Mouse (Mus musculus): ENCODE data around the gene Bcas3. TPM values are rescaled to one million over a fixed set of nuclear protein-coding genes. Genes with fewer than 3 reads are reported as not detected.

Gene Bcas3
- polyA plus RNA-seq, 1 experiment from 2014 or later = 13.6 TPM

DNA sequence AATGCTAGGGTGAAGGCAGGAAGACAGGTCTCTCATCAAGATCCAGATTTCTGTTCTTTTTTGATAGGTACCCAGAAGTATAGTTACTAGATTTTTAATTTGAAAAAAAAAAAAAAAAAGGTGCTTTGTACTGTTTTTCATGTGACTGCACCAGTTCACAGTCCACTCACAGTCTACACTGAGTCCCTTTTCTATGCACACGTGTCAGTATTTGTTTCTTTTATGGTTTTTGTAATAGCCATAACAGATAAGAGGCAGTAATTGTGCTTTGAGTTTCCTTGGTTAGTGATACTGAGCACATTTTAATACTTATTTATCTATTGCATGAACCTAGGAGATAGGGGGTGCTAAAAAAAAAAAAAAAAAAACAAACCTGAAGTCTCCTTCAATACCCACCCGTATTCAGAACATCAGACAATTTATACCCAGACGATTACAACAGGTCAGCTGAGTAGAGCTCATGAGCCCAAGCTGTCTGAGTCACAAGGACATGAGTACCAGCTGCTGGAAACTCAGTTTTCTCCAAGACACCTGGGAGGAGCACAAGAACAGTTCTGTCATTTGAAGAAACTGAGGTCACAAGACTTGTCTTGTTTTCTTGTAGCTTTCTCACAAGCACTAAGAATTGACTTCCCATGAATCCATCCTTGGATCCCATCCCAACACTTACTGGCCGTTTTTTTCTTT, 351.2 kb downstream of the Bcas3 start:
- Histone ChIP-seq H3K4me2 (ENCODE audit: low read depth, low read length) (no peak overlapping the region), H3K27me3 (ENCODE audit: insufficient read depth, low read length) (no peaks in the 10 kb centered on the region), H3K9ac (replicated peaks) (no peak overlapping the region), H3K9me3 (ENCODE audit: low read length) (no peaks in the 10 kb centered on the region), H3K27ac (ENCODE audit: low read depth) (no peak overlapping the region), H3K4me3 (ENCODE audit: low read depth, low read length) (no peak overlapping the region), H3K36me3 (replicated peaks; ENCODE audit: insufficient read depth, low read length) (no peaks in the 10 kb centered on the region), H3K4me1 (ENCODE audit: insufficient read depth) (no peaks in the 10 kb centered on the region)
- ATAC-seq (no peak), DNase-seq (no peak)
- 69% methylated on average over 4 of the region's 4 CpGs for WGBS (ENCODE audit: insufficient replicate concordance)
- TF ChIP-seq EP300 (IDR thresholded peaks at IDR 0.05; ENCODE audit: low read depth) (no peak), CTCF (IDR thresholded peaks at IDR 0.05; ENCODE audit: low read depth) (no peak)

- WGBS (ENCODE audit: insufficient replicate concordance) = 32% methylated on average over 1 of the region's 1 CpGs
- DNase-seq = peak; percentile 15
- TF ChIP-seq CTCF (IDR thresholded peaks at IDR 0.05; ENCODE audit: low read depth) (peak; percentile 59), EP300 (IDR thresholded peaks at IDR 0.05; ENCODE audit: low read depth) (no peak)
Measured at GRCm38 (mm10) chr11:85706630-85707029, 353.7 kb downstream of the Bcas3 start.

DNA sequence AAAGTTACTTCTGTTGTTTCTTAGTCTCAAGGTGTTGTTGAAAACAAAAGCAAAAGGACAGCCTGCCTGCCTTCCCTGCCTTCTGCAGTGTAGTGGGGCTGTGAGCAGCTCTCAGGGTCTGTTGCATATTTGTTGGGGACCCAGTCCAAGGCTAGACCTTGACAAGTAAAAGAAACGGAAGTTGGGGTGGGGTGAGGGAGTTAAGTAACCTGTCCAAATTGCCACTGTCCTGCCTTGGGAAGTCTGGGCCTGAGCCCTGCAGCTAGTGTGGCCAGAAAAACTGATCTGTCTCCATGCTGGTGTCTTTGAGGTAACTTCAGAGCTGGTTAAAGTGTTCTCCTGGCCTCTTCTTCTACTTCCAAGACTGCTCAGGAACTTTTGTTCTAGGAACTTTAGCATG, 354.5 kb downstream of the Bcas3 start:
- no peak overlapping the region for H3K9ac ChIP-seq (replicated peaks)
- H3K27ac ChIP-seq (ENCODE audit: low read depth) = no peak overlapping the region
- DNase-seq (peak; percentile 7), ATAC-seq (no peak)
- TF ChIP-seq CTCF (IDR thresholded peaks at IDR 0.05; ENCODE audit: low read depth) = no peak
- TF ChIP-seq EP300 (IDR thresholded peaks at IDR 0.05; ENCODE audit: low read depth) = no peak
- no peaks in the 10 kb centered on the region; the same call in 1 of the 2 replicates for H3K4me1 ChIP-seq (ENCODE audit: insufficient read depth)
- H3K4me2 ChIP-seq (ENCODE audit: low read depth, low read length) = no peak overlapping the region
- H3K36me3 ChIP-seq (replicated peaks; ENCODE audit: insufficient read depth, low read length) = no peaks in the 10 kb centered on the region
- H3K4me3 ChIP-seq (ENCODE audit: low read depth, low read length) = no peak overlapping the region
- no peaks in the 10 kb centered on the region for H3K9me3 ChIP-seq (ENCODE audit: low read length)
- 60% methylated on average over 1 of the region's 1 CpGs for WGBS (ENCODE audit: insufficient replicate concordance)
- no peaks in the 10 kb centered on the region for H3K27me3 ChIP-seq (ENCODE audit: insufficient read depth, low read length)

More at GRCm38 (mm10) chr11:85706630-85707029, 353.7 kb downstream of the Bcas3 start:
- no peak overlapping the region for H3K4me3 ChIP-seq (ENCODE audit: low read depth, low read length)
- no peak overlapping the region for H3K9ac ChIP-seq (replicated peaks)
- ATAC-seq = no peak
- no peaks in the 10 kb centered on the region for H3K27me3 ChIP-seq (ENCODE audit: insufficient read depth, low read length)
- no peaks in the 10 kb centered on the region for H3K36me3 ChIP-seq (replicated peaks; ENCODE audit: insufficient read depth, low read length)
- H3K9me3 ChIP-seq (ENCODE audit: low read length) = no peaks in the 10 kb centered on the region
- no peaks in the 10 kb centered on the region for H3K4me1 ChIP-seq (ENCODE audit: insufficient read depth)
- no peak overlapping the region for H3K27ac ChIP-seq (ENCODE audit: low read depth)
- H3K4me2 ChIP-seq (ENCODE audit: low read depth, low read length) = no peak overlapping the region

DNA sequence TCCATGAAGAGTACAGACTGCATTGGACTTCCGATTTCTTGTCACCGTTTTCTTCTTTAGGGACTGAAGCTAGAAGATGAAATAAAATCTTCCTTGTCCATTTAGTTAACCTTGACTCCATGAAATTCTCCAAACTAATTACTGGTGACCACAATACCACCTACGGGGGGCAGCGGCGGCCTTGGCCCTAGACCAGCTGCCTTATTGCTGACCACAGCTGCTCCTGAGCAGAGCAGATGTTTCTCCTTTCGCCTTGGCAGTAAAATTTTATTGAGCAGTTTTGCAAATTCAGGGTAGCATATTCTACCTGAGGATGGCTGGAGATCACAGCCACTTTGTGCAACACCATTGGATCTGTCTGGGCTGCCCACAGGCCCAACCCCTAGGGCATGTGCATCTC, 356.2 kb downstream of the Bcas3 start:
- no peak for DNase-seq
- Histone ChIP-seq H3K27ac (ENCODE audit: low read depth) (no peak overlapping the region), H3K27me3 (ENCODE audit: insufficient read depth, low read length) (no peaks in the 10 kb centered on the region), H3K9me3 (ENCODE audit: low read length) (no peaks in the 10 kb centered on the region), H3K4me1 (ENCODE audit: insufficient read depth) (peaks cover 4% of the 10 kb centered on the region; the same call in 1 of the 2 replicates), H3K9ac (replicated peaks) (no peak overlapping the region), H3K4me2 (ENCODE audit: low read depth, low read length) (no peak overlapping the region), H3K4me3 (ENCODE audit: low read depth, low read length) (no peak overlapping the region), H3K36me3 (replicated peaks; ENCODE audit: insufficient read depth, low read length) (no peaks in the 10 kb centered on the region)
- no peak for TF ChIP-seq CTCF (IDR thresholded peaks at IDR 0.05; ENCODE audit: low read depth)
- TF ChIP-seq EP300 (IDR thresholded peaks at IDR 0.05; ENCODE audit: low read depth) = no peak
- no peak for ATAC-seq
- 77% methylated on average over 6 of the region's 6 CpGs for WGBS (ENCODE audit: insufficient replicate concordance)

- no peak overlapping the region for H3K27ac ChIP-seq (ENCODE audit: low read depth)
- H3K4me1 ChIP-seq (ENCODE audit: insufficient read depth) = peaks cover 4% of the 10 kb centered on the region; the same call in 1 of the 2 replicates
- H3K36me3 ChIP-seq (replicated peaks; ENCODE audit: insufficient read depth, low read length) = no peaks in the 10 kb centered on the region
- no peaks in the 10 kb centered on the region for H3K27me3 ChIP-seq (ENCODE audit: insufficient read depth, low read length)
- DNase-seq (no peak), ATAC-seq (no peak)
- no peak overlapping the region for H3K9ac ChIP-seq (replicated peaks)
- H3K4me3 ChIP-seq (ENCODE audit: low read depth, low read length) = no peak overlapping the region
- WGBS (ENCODE audit: insufficient replicate concordance) = 61% methylated on average over 7 of the region's 7 CpGs
- no peak for TF ChIP-seq CTCF (IDR thresholded peaks at IDR 0.05; ENCODE audit: low read depth)
- no peak for TF ChIP-seq EP300 (IDR thresholded peaks at IDR 0.05; ENCODE audit: low read depth)
- no peak overlapping the region for H3K4me2 ChIP-seq (ENCODE audit: low read depth, low read length)
- H3K9me3 ChIP-seq (ENCODE audit: low read length) = no peaks in the 10 kb centered on the region
Measured at GRCm38 (mm10) chr11:85710155-85710554, 357.2 kb downstream of the Bcas3 start.

- DNase-seq = no peak
Measured at GRCm38 (mm10) chr11:85712026-85712804, 359.2 kb downstream of the Bcas3 start.

More at GRCm38 (mm10) chr11:85712026-85712804, 359.2 kb downstream of the Bcas3 start:
- Histone ChIP-seq H3K36me3 (replicated peaks; ENCODE audit: insufficient read depth, low read length) (no peaks in the 10 kb centered on the region), H3K27ac (ENCODE audit: low read depth) (0 out of 2 replicates have a peak overlapping the region, but pooled peaks have one; percentile 63), H3K4me1 (ENCODE audit: insufficient read depth) (peaks cover 4% of the 10 kb centered on the region; the same call in 1 of the 2 replicates), H3K9me3 (ENCODE audit: low read length) (no peaks in the 10 kb centered on the region), H3K4me3 (ENCODE audit: low read depth, low read length) (no peak overlapping the region), H3K4me2 (ENCODE audit: low read depth, low read length) (no peak overlapping the region), H3K27me3 (ENCODE audit: insufficient read depth, low read length) (no peaks in the 10 kb centered on the region), H3K9ac (replicated peaks) (no peak overlapping the region)
- no peak for ATAC-seq
- no peak for TF ChIP-seq CTCF (IDR thresholded peaks at IDR 0.05; ENCODE audit: low read depth)
- no peak for TF ChIP-seq EP300 (IDR thresholded peaks at IDR 0.05; ENCODE audit: low read depth)
- WGBS (ENCODE audit: insufficient replicate concordance) = 86% methylated on average over 8 of the region's 8 CpGs
